Mouse (Mus musculus) left cerebral cortex, postnatal 10 days (tissue): ENCODE measurements around the gene Gbx2. TPM values are rescaled to one million over a fixed set of nuclear protein-coding genes. Genes with fewer than 3 reads are reported as not detected.

ENCODE experiments used
- DNase-seq, 2 experiments: peaks; one replicate each; pipeline ENCODE4 v3.0.0; 2021 to 2022; ENCODE audit warnings: low spot score in 2 of 2, mixed read lengths in 1 of 2; ENCODE audit errors: extremely low spot score in 1 of 2
- intact Hi-C: fragments of 180-260 bp; cut with DNase I; formaldehyde crosslinking; loops from one replicate; pipeline ENCODE4 v1.15.1; 2025
- total RNA-seq, 2 experiments: library from RNA; stranded (reverse); gene quantifications; 2 replicates each; pipeline ENCODE4 v1.2.3; 2021

Gene Gbx2
- total RNA-seq, 2 experiments from 2014 or later: 0.20 to 0.64 TPM

DNA sequence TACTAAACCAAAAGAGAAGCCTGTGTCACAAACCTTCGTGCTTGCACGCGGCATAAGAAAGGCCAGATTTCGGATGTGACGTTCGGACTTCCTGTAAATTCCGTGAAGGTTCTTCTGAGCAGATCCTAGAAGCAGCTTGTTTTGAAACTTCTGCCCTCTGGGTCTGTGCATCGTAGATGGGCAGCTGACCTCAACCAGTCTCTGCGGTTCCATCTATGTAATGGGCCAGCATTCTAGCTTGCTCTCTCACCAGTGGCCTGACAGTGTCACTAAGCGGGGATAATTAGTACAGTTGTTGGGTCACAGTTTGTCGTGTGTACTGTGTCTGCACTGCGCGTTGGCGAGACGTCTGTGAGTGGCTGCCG is 8.6 kb upstream of the Gbx2 start:
- intact Hi-C loops: no loop called here
- no peak for DNase-seq

GRCm38 (mm10) chr1:89938884-89939595 is 8.1 kb upstream of the Gbx2 start:
- no peak for DNase-seq
- intact Hi-C loops: no loop called here

- DNase-seq: no peak
- intact Hi-C loops: no loop called here
These were observed 4.7 kb upstream of the Gbx2 start for GRCm38 (mm10) chr1:89935493-89936348.

- no peak for DNase-seq
- intact Hi-C loops: no loop called here
These were observed 3.6 kb upstream of the Gbx2 start for GRCm38 (mm10) chr1:89934316-89935260.

- intact Hi-C loops: no loop called here
These were observed 2.8 kb upstream of the Gbx2 start for GRCm38 (mm10) chr1:89933786-89934185.

DNA sequence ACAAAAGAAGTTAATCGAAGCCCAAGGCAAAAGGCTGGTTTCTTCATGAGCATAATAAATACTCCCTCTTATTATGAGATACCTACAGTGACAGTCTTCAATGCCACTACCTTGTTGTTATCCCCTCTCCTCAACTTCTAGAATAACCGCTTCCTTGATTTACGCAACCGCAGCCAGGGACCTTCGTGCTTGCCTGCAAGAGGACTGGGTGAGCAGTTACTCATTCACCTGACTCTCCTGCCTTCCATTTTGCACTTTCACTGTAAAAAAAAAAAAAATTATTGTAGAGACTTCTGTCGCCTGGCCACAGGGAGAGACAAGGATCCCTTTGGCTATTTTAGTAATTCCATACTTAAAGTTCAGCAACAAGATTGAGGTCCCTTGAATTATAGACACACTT is 2.0 kb upstream of the Gbx2 start:
- DNase-seq: no peak
- intact Hi-C loops: no loop called here

More at GRCm38 (mm10) chr1:89933786-89934185, 2.8 kb upstream of the Gbx2 start:
- no peak for DNase-seq

GRCm38 (mm10) chr1:89932616-89933015 is 1.6 kb upstream of the Gbx2 start:
- intact Hi-C loops: no loop called here

GRCm38 (mm10) chr1:89932021-89932423 is 1.0 kb upstream of the Gbx2 start:
- intact Hi-C loops: no loop called here
- no peak for DNase-seq

More at GRCm38 (mm10) chr1:89932616-89933015, 1.6 kb upstream of the Gbx2 start:
- no peak for DNase-seq

DNA sequence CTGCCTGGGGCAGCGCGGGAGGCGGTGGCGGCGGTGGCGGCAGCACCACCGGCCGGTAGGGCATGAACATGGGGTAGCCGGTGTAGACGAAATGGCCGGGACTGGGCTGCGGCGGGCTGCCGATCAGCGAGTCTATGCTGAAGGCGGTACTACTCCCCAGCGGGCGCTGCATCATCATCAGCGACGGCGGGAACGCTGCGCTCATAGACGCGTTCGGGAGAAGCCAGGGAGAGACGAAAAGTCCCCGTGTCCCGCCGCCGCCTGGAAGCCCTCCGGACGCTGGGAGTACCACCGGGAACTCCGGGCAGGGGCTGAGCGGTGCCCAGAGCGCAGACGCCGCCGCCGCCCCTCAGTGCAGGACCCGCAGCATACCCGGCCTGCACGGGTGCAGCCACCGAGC is 428 bp downstream of the Gbx2 start:
- intact Hi-C loops: no loop called here
- no peak for DNase-seq

GRCm38 (mm10) chr1:89929721-89930505 is 1.1 kb downstream of the Gbx2 start:
- intact Hi-C loops: no loop called here
- no peak for DNase-seq

- intact Hi-C loops: no loop called here
- DNase-seq: no peak
These were observed 1.8 kb downstream of the Gbx2 start for GRCm38 (mm10) chr1:89929181-89929580.

- no peak for DNase-seq
- intact Hi-C loops: no loop called here
These were observed 2.3 kb downstream of the Gbx2 start for GRCm38 (mm10) chr1:89928676-89929075.

DNA sequence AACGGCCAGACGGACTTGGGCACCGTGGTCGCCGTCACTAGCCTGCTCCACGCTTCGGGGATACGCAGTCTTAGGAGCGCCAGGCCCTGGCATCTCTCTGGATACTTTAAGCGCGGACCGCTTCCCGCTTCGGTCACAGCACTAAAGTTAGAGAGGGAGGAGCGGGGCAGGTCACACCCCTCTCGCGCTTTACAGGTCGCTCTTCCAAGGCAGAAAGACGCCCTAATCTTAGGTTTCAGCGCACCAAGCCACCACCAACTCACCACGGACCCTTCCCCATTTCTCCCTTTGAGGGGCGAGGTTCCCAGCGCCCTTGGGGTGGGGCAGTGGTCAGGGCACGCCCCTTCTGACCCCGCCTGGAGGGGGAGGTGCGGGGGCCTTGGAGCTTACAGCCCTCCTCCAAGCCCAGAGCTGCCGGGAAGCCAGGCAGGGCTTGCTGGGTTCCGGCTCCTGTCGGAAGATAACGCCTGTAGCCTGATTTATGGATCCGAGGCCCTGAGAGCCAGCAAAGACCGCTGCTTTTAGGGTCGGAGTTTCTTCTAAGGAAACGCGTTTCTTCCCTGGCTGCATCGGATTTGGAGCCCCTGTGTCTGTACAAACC is 3.8 kb downstream of the Gbx2 start:
- intact Hi-C loops: no loop called here
- no peak for DNase-seq

- intact Hi-C loops: no loop called here
- no peak for DNase-seq
These were observed 4.4 kb downstream of the Gbx2 start for GRCm38 (mm10) chr1:89926583-89927060.

DNA sequence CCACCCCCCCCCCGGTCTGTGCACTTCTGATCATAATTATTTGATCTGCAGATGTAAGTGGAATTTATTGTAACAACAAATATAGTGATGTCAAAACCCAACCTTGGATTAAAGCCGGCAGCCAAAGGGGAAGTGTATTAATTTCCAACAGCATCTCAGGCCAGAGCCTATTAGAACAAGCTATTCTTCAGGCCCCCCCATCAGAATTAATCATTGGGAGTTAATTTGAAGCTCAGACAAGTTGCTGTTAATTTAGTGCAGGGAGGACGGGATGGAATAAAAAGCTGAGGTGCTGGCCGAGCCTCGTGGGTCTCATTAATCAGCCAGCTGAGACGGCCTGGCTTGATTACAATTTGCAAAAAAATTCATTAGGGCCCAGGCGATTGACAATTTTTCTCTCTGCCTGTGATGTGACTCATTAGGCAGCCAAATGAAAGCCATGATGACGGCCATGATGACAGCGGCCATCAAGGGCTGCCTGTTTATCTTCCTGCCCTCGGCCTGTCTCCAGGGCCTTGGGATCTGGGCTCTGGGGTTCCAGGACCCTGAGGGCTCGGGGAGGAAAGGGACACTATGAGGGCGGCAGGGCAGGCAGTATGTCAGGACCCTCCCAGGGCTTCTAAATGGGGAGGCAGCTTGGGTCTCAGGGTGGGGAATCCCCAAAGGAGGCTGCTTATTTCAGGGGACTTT is 5.3 kb downstream of the Gbx2 start:
- intact Hi-C loops: no loop called here
- DNase-seq: no peak

DNA sequence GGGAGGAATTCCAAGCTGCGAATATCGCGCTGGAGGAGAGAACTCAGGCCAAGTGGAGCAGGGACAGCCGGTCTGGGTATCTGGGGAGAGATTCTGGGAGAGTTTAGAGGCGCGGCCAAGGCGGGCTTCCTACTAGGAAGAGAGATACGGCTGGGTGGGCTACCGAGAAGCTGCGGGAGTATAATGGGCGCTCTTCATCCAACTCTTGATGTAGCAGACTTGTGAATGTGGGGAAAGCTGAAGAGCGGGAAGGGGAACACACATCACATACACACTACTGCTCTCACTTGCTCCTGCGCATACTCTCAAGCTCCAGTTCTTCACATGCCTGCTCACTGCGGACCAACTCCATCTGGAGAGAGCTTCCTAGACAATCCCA is 7.3 kb downstream of the Gbx2 start:
- intact Hi-C loops: no loop called here

GRCm38 (mm10) chr1:89922883-89923641 is 7.9 kb downstream of the Gbx2 start:
- intact Hi-C loops: no loop called here
- DNase-seq: no peak

More for the DNA sequence above, 7.3 kb downstream of the Gbx2 start:
- no peak for DNase-seq
